Mouse (Mus musculus): ENCODE results near the gene C1qtnf1. TPM values are rescaled to one million over a fixed set of nuclear protein-coding genes. Genes with fewer than 3 reads are reported as not detected.
"Not testable (repeated sequence)": the region's sequence is repeated elsewhere in the genome, so short reads cannot be mapped to it uniquely, and the experiment has no call there.

Gene C1qtnf1
- polyA plus RNA-seq (2015; fragmentation: Nextera tagmentation; extraction: Ambion mirVana): 5.8 and 5.9 TPM in 2 replicates

GRCm38 (mm10) chr11:118427986-118428385, at the start of gene C1qtnf1:
C1qtnf1 (plus strand) TSS chr11:118428203.
- TF ChIP-seq CTCF (IDR thresholded peaks at IDR 0.05; ENCODE audit: low read depth) (no peak), EP300 (IDR thresholded peaks at IDR 0.05; ENCODE audit: low read depth) (no peak)
- Histone ChIP-seq H3K4me3 (ENCODE audit: low read depth, low read length) (peak within 1 kb of the TSS; percentile 12), H3K4me1 (ENCODE audit: insufficient read depth) (peaks cover 6% of the 10 kb centered on the region; the same call in 1 of the 2 replicates), H3K27ac (ENCODE audit: low read depth) (peak within 1 kb of the TSS; percentile 55), H3K27me3 (ENCODE audit: insufficient read depth, low read length) (peaks cover 7% of the 10 kb centered on the region; the same call in 1 of the 2 replicates), H3K9me3 (ENCODE audit: low read length) (no peaks in the 10 kb centered on the region), H3K4me2 (ENCODE audit: low read depth, low read length) (peak within 1 kb of the TSS; percentile 42), H3K9ac (replicated peaks) (0 out of 2 replicates have a peak within 1 kb of the TSS, but pooled peaks have one; percentile 11), H3K36me3 (replicated peaks; ENCODE audit: insufficient read depth, low read length) (no peaks in the 10 kb centered on the region)
- whole genome bisulfite sequencing (ENCODE audit: insufficient replicate concordance): 2% methylated on average over 8 of the region's 8 CpGs
- DNase-seq (no peak), ATAC-seq (no peak)

GRCm38 (mm10) chr11:118378656-118379055, 49.3 kb upstream of the C1qtnf1 start:
- no peaks in the 10 kb centered on the region for H3K9me3 ChIP-seq (ENCODE audit: low read length)
- H3K4me2 ChIP-seq (ENCODE audit: low read depth, low read length): no peak overlapping the region
- DNase-seq: no peak
- H3K4me3 ChIP-seq (ENCODE audit: low read depth, low read length): no peak overlapping the region
- no peak overlapping the region for H3K9ac ChIP-seq (replicated peaks)
- no peak for TF ChIP-seq CTCF (IDR thresholded peaks at IDR 0.05; ENCODE audit: low read depth)
- TF ChIP-seq EP300 (IDR thresholded peaks at IDR 0.05; ENCODE audit: low read depth): no peak
- WGBS (ENCODE audit: insufficient replicate concordance): 71% methylated on average over 6 of the region's 6 CpGs
- no peak overlapping the region for H3K27ac ChIP-seq (ENCODE audit: low read depth)
- ATAC-seq: no peak
- no peaks in the 10 kb centered on the region for H3K36me3 ChIP-seq (replicated peaks; ENCODE audit: insufficient read depth, low read length)
- H3K4me1 ChIP-seq (ENCODE audit: insufficient read depth): no peaks in the 10 kb centered on the region
- H3K27me3 ChIP-seq (ENCODE audit: insufficient read depth, low read length): no peaks in the 10 kb centered on the region

GRCm38 (mm10) chr11:118379251-118380009, 48.6 kb upstream of the C1qtnf1 start:
- no peak overlapping the region for H3K4me2 ChIP-seq (ENCODE audit: low read depth, low read length)
- H3K4me1 ChIP-seq (ENCODE audit: insufficient read depth): no peaks in the 10 kb centered on the region
- no peak overlapping the region for H3K9ac ChIP-seq (replicated peaks)
- peak; percentile 45; the same call in 1 of the 2 replicates for ATAC-seq
- no peak overlapping the region for H3K27ac ChIP-seq (ENCODE audit: low read depth)
- H3K4me3 ChIP-seq (ENCODE audit: low read depth, low read length): no peak overlapping the region
- 33% methylated on average over 11 of the region's 11 CpGs for WGBS (ENCODE audit: insufficient replicate concordance)
- no peaks in the 10 kb centered on the region for H3K36me3 ChIP-seq (replicated peaks; ENCODE audit: insufficient read depth, low read length)
- H3K9me3 ChIP-seq (ENCODE audit: low read length): no peaks in the 10 kb centered on the region
- peak; percentile 85 for DNase-seq
- TF ChIP-seq CTCF (IDR thresholded peaks at IDR 0.05; ENCODE audit: low read depth) (peak; percentile 87), EP300 (IDR thresholded peaks at IDR 0.05; ENCODE audit: low read depth) (no peak)
- H3K27me3 ChIP-seq (ENCODE audit: insufficient read depth, low read length): no peaks in the 10 kb centered on the region

GRCm38 (mm10) chr11:118387816-118388215, 40.2 kb upstream of the C1qtnf1 start:
- WGBS (ENCODE audit: insufficient replicate concordance): 82% methylated on average over 13 of the region's 13 CpGs
- not testable (repeated sequence) for H3K27me3 ChIP-seq (ENCODE audit: insufficient read depth, low read length); H3K27ac ChIP-seq (ENCODE audit: low read depth); H3K4me3 ChIP-seq (ENCODE audit: low read depth, low read length); H3K9me3 ChIP-seq (ENCODE audit: low read length); H3K36me3 ChIP-seq (replicated peaks; ENCODE audit: insufficient read depth, low read length); ATAC-seq; H3K4me2 ChIP-seq (ENCODE audit: low read depth, low read length); H3K9ac ChIP-seq (replicated peaks); H3K4me1 ChIP-seq (ENCODE audit: insufficient read depth); DNase-seq

- Histone ChIP-seq H3K4me2 (ENCODE audit: low read depth, low read length) (no peak overlapping the region), H3K4me1 (ENCODE audit: insufficient read depth) (no peaks in the 10 kb centered on the region), H3K9ac (replicated peaks) (no peak overlapping the region), H3K4me3 (ENCODE audit: low read depth, low read length) (no peak overlapping the region), H3K27ac (ENCODE audit: low read depth) (no peak overlapping the region), H3K9me3 (ENCODE audit: low read length) (no peaks in the 10 kb centered on the region), H3K36me3 (replicated peaks; ENCODE audit: insufficient read depth, low read length) (peaks cover 53% of the 10 kb centered on the region), H3K27me3 (ENCODE audit: insufficient read depth, low read length) (no peaks in the 10 kb centered on the region)
- WGBS (ENCODE audit: insufficient replicate concordance): 63% methylated on average over 5 of the region's 5 CpGs
- DNase-seq (no peak), ATAC-seq (no peak)
- TF ChIP-seq EP300 (IDR thresholded peaks at IDR 0.05; ENCODE audit: low read depth) (no peak), CTCF (IDR thresholded peaks at IDR 0.05; ENCODE audit: low read depth) (no peak)
These were observed 34.0 kb upstream of the C1qtnf1 start for GRCm38 (mm10) chr11:118393991-118394390.

GRCm38 (mm10) chr11:118394538-118394937, 33.5 kb upstream of the C1qtnf1 start:
- Histone ChIP-seq H3K9ac (replicated peaks) (no peak overlapping the region), H3K4me3 (ENCODE audit: low read depth, low read length) (no peak overlapping the region), H3K27ac (ENCODE audit: low read depth) (no peak overlapping the region), H3K27me3 (ENCODE audit: insufficient read depth, low read length) (no peaks in the 10 kb centered on the region), H3K4me1 (ENCODE audit: insufficient read depth) (peaks cover under 1% of the 10 kb centered on the region; the same call in 1 of the 2 replicates), H3K4me2 (ENCODE audit: low read depth, low read length) (no peak overlapping the region), H3K9me3 (ENCODE audit: low read length) (no peaks in the 10 kb centered on the region), H3K36me3 (replicated peaks; ENCODE audit: insufficient read depth, low read length) (peaks cover 53% of the 10 kb centered on the region)
- ATAC-seq: no peak
- 67% methylated on average over 6 of the region's 6 CpGs for WGBS (ENCODE audit: insufficient replicate concordance)
- no peak for DNase-seq
- TF ChIP-seq EP300 (IDR thresholded peaks at IDR 0.05; ENCODE audit: low read depth) (no peak), CTCF (IDR thresholded peaks at IDR 0.05; ENCODE audit: low read depth) (no peak)

Measured in liver, postnatal 0 days (tissue).